Mouse (Mus musculus): Measurements from ENCODE around the gene Natd1.

The Natd1 gene

DNA sequence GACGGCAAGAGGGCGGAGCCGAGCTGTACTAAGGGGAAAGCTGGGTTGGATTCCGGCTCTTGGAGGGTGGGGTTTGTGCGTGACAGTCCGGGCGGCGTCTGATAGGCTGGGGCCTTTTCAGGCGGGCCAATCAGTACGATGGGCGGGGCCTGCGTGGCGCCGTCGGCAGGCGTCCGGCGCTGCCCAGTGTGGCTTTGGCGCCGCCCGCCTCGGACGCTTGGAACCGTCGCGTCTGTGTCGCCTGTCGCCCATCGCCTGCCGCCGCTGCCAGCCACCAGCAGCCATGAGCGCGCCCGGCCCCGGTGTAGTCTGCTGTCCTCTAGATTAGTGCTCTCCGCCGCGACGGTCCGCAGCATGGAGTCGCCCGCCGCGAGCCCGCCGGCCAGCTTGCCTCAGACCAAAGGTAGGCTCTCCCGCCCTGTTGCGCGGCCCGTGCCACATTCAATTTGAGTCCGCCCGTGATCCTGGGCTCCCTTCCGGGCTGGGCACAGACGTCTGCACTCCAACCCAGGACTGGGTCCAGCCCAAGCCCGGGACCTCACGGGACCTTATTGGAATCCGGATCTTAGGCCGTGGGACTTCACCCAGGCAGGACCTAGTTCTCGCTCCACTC lies 17.4 kb upstream of the Natd1 start, which contains the start of gene Map2k3:
Gene Map2k3, plus strand, starts transcription at position 165 of the 613 bp plus-strand sequence.
- DNase-seq (ENCODE audit: low read depth), result peak; percentile 94

GRCm38 (mm10) chr11:60931282-60931868 lies 16.8 kb upstream of the Natd1 start:
- DNase-seq (ENCODE audit: low read depth), result no peak

- no peak for DNase-seq (ENCODE audit: low read depth)
These were observed 16.3 kb upstream of the Natd1 start for GRCm38 (mm10) chr11:60930724-60931281.

- DNase-seq (ENCODE audit: low read depth), result peak; percentile 95
These were observed 12.7 kb upstream of the Natd1 start for GRCm38 (mm10) chr11:60927264-60927663.

DNA sequence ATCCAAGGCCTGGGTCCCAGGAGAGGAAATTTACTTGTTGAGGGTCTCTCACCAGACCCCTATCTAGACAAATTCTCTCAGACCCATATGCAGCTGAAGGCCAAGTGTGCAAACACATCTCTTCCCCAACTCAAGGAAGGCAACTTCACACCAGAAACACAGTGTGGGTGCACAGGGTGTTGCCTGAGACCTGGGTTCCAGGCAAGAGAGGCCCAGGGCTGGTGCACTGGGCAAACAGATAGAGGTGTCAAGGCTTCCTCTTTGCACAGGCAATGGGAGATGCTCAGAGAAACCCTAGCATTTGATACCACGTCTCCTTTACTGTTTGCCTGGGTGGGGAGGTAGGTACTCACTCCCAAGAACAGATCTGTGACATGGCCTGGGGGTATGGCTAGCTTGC lies 10.4 kb upstream of the Natd1 start:
- no peak for DNase-seq (ENCODE audit: low read depth)

DNA sequence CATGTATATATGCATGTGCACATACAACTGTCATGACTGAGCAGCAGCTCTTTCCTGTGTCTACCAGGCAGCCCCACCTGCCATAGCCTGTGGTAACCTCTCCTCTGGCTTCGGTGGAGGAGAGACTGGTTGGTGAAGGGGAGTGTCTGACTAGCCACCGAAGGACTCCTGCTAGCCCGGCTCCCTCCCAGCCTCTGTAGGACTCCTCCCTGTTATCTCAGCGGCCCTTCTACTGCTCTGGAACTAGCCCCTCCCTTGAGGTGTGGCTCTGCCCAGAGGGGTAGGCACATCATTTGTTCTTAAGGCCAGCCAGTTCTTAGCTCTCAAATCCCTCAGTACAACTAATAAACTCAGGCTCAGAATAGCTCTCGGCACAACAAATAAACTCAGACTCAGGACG lies 9.9 kb upstream of the Natd1 start:
- DNase-seq (ENCODE audit: low read depth), result no peak

DNA sequence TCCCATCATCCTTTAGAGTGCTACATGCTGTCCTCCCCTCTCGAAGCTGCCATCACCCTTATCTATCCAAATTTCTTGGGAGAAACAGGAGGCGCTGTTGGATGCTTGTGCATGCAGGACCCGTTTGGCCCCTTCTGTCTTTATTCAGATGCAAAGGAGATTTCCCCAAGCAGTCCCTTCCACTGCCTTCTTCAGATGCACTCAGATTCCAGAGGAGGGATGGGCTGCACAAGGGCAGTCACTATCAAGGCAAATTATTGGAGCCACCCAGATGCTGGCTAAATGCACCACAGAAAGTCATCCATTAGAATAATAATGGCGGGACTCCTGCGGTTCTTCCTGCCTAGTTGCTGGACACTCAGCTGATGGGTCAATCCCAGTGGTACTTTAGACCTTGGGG lies 8.4 kb upstream of the Natd1 start:
- DNase-seq (ENCODE audit: low read depth), result no peak

DNA sequence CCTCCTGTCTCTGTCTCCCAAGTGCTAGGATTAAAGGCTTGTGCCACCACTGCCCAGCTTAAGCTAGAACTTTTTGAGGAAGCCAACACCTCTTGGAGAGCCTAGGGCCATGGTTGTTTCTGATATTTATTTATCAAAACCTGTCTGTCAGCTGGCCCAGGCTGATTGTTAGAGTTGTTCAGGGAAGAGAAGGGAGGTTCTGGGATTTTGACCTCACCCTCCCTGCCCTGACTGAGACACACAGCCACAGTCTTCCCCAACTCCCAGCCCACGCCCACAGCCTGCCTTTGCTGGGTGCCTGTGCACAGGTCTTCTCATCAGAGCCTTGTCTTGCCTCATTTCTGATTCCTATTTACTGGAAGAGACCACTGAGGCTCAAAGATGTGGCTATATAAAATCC lies 7.6 kb upstream of the Natd1 start:
- no peak for DNase-seq (ENCODE audit: low read depth)

DNA sequence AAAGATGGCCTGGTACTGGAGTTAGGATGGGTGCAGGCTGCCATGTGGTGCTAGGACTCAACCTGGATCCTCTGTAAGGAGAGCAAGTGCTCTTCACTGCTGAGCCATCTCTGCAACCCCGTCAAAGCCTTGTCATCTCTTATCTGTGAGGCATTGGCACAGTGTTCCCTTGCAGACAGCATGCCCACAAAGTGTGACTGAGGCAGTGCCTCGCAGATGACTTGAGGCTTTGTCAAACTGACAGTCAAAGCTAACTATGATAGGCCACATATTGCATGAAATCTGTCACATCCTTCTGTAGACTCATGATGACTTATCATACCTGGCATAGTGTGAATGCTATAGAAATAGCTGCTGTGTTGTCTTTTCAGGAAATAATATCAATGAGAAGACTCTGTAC lies 5.5 kb upstream of the Natd1 start:
- no peak for DNase-seq (ENCODE audit: low read depth)

GRCm38 (mm10) chr11:60915201-60915600 lies 651 bp upstream of the Natd1 start:
- no peak for DNase-seq (ENCODE audit: low read depth)

DNA sequence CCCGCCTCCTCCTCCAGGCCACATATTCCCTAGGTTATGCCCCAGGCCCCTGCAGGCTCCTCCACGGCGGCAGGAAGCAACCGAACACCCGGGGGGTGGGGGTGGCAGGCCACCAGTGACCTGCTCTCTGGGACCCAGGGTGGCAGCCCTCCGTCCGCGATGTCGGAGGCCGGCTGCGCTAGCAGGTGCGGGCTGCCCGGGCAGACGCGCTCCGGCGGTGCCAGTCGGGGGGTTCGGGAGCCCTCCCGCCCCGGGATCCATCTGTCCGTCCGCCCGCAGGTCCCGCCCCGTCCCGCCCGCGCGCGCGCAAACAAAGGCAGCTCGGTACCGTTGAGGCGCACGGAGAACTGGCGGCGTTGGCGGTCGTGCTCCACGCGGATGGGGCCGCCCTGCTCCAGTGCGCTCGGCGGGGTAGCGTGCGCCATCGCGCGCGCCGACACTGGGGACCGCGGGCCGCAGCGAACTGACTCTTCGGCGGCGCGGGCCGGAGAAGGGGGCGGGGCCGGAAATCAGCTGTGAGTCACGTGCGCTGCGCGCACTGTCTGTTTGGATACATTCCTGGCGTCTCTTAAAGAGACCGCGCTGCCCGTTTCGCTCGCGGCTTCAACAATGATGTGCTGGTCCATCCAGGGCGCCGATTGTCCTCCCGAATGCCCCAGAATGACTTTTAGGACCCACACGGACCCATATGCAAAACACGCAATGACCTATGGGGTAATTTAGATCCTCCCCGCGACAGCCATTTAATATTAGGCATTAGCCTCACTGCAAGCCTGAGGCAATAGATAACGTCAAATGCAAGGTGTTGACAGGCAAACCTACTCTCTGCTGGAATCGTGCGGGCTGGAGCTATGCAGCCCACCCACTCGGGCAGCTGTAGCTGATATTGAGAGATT lies 1.0 kb downstream of the Natd1 start:
- DNase-seq (ENCODE audit: low read depth), result peak; percentile 90

DNA sequence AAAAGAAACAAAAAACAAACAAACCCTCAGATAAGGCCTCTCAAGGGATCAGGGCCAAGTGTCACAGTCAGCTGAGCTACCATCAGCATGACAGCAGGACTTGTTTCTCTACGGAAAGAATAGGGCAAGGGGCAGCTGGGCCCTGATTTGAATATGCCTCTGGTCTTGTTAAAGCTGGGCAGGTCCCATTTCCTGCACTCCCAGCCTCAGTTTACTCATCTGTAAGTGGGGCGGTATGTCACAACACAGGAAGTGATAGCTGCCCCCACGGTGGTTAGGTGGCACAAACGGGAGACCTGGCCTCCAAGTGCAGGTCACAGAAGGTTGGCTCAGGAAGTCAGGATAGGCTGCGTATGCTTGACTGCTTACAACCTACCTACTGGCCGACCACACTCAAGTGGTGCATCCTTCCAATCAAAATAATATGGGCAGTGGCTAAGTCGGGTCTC lies 2.0 kb downstream of the Natd1 start:
- DNase-seq (ENCODE audit: low read depth), result peak; percentile 36

- DNase-seq (ENCODE audit: low read depth), result no peak
These were observed 4.9 kb downstream of the Natd1 start for GRCm38 (mm10) chr11:60909626-60910025.

- DNase-seq (ENCODE audit: low read depth), result no peak
These were observed 6.5 kb downstream of the Natd1 start for GRCm38 (mm10) chr11:60908073-60908472.

DNA sequence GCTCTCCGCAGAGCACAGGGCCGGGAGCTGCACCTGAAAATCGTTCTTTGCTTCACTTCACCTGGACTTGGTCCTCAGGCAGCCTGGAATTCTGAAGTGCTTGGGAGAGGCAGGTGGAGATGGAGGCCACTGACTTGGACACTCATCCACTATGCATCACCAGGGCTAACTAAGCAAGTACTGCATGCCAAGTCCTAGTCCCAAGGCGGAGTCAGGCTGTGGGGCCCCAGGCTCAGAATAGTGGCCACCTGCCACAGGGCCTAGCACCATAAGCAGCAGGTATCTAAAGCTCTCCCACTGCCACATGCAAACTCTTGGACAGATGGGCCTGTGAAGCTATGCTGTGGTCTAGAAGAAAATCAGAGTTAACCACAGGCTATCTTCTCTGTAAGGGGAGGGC lies 8.1 kb downstream of the Natd1 start:
- DNase-seq (ENCODE audit: low read depth), result no peak

DNA sequence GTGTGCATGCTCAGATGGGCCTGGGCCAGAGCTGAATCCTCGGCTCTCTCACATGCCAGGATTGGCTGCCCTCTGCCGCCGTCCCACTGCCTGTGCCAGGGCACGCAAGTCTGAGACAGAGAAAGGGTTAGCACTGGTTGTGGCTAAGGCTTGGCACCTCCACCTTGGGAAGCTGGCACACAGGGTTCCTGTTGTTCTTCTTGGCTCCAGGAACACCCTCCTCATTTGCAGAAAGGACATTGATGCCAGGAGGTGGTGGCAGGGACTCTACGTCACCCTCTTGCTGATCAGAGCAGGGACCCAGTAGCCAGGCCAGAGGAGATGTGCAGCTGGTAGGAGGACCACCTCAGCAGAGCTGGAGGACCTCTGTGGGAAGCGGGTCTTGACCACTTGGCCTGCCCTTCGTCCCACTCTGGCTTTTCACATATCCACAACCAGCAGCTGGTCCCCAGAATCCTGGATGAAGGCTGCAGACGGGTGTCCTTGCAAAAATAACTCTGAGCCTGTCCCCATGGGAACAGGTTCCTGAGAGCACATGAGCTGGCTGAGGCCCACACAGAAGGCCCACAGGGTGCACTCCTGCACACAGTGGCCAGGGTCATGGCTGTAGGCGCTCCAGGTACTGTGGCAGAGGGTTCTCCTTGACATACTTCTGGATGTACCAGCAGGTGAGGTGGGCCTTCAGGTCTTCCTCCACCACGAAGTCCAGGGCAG lies 9.0 kb downstream of the Natd1 start:
- no peak for DNase-seq (ENCODE audit: low read depth)

DNA sequence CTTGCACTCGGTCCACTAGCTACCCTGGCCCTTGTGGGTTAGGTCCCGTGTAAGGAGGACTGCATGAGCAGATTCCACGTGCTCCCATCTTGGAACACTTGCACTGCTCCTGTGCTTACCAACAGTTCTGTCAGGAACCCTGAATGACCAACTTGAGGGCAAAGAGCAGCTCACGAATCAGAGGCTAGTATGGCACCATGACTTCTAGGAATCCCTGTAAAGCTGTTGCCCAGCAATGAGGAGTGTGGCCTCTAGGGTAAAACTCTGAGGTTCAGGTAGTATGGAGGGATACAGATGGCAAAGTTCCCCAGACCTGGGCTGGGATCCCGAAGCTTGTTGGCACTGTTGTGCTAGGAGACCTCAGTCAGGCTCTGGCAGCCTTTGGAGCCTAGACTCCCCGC lies 10.9 kb downstream of the Natd1 start:
- no peak for DNase-seq (ENCODE audit: low read depth)

DNA sequence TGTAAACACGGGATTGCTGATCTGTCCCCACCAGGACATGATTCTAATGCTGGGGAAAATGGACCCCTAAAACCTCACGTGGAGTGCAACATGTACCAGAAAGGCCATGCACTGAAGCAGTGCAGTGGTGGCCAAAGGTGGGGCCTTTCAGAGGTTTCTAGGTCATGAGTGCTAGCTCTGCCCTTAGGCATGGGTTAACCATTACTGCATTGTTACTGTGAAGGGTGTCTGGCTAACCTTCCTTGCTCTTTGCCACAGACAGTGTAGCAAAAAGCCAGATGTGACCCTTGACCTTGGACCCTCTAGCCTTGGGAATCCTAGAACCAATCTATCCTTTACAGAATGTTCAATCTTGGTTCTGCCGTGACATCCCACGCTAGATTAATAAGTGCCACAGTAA lies 12.1 kb downstream of the Natd1 start:
- DNase-seq (ENCODE audit: low read depth), result no peak

GRCm38 (mm10) chr11:60902001-60902400 lies 12.5 kb downstream of the Natd1 start:
- no peak for DNase-seq (ENCODE audit: low read depth)

DNA sequence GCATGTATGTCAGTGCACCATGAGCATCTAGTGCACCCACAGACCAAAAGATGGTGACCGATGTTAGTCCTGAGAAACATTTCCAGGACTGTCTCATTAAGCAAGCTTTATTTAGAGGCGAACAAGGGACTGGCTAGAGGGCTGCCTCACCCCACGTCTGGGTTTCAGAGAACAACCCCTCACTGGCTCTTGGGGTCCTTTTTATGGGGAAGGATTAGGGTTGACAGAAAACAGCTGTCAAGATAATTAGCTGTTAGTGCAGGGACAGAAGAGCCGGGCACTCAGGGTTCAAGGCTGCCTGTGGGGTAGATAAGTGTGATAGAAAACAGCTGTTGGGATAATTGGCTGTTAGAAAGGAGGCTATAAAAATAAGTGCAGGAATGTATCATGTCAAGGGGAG lies 18.6 kb downstream of the Natd1 start:
- DNase-seq (ENCODE audit: low read depth), result no peak

GRCm38 (mm10) chr11:60890744-60891143 lies 23.8 kb downstream of the Natd1 start:
- DNase-seq (ENCODE audit: low read depth), result no peak

DNA sequence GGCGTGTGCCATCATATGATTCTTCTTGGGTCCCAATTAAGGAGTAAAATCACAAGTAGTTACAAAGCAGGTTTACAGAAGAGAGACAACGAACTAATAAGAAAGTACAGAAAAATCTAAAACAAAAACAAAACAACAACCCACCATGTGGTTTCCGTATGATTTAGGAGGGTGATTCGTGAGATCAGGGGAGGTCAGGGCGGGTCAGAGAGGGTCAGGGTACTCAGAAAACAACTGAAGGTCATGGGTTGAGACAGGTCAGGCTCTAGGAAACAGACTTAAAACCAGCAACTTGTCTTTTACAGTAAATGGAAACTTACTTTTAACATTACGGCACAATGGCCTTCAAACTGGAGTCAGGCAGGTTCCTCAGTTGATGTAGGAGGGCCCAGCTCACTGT lies 24.3 kb downstream of the Natd1 start:
- no peak for DNase-seq (ENCODE audit: low read depth)
